Mouse (Mus musculus): ENCODE data around the gene Xlr4c.
"Not testable (repeated sequence)": the region's sequence is repeated elsewhere in the genome, so short reads cannot be mapped to it uniquely, and the experiment has no call there.

GRCm38 (mm10) chrX:73265270-73265669 is 22.3 kb upstream of the Xlr4c start, which contains the start of gene Xlr3c:
- TF ChIP-seq POLR2A (IDR thresholded peaks at IDR 0.05; ENCODE audit: extremely low read depth, insufficient read depth, low read length); CTCF (IDR thresholded peaks at IDR 0.05; ENCODE audit: low read depth, low read length): not testable (repeated sequence)

All from liver, adult 2 months (tissue).